Comparison of ENCODE assay signal across 28 mouse cellular contexts in the genomic region with DNA sequence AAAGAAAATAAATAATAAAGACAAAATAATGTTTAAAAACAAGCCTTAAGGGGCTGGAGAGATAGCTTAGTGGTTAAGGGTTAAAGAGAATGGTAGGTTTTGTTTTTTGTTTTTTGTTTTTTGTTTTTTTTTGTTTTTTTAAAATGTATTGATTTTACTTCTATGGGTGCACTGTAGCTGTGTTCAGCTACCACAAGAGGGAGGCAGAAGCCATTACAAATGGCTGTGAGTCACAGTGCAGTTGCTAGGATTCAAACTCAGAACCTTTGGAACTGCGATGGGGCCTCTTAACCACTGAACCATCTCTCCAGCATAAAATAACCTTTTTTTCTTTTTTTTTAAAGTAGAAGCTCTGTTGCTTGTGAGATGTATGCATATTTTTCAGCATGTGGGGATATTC.
A peak's percentile ranks its signal among the peaks of the same experiment; 100 is the strongest.
DNase-seq lines count a peak whose midpoint lies in the region; ATAC-seq and TF ChIP-seq lines count a peak whose summit lies in the region.
"Had no signal": no experiment of that assay in that cellular context is flagged by ENCODE, and none has a peak within 500 bp of the region (broad histone marks: within the 10 kb centered on the region; RNA-seq: fewer than 3 reads in every experiment).

No protein-coding gene starts in this region.

- TF ChIP-seq CTCF in forebrain, postnatal 0 days (IDR thresholded peaks at IDR 0.05; ENCODE audit: low read depth), result peak; percentile 47
- peak; percentile 35 for TF ChIP-seq CTCF in left cerebral cortex, adult 2 months (IDR thresholded peaks at IDR 0.05)
- peak in 1 of 3 experiments; percentile 4; a peak in 1 of 6 replicates for TF ChIP-seq CTCF in MEL (IDR thresholded peaks at IDR 0.05 in 2 of 3, conservative IDR thresholded peaks at IDR 0.05 in 1 of 3; ENCODE audit: control insufficient read depth in 1 of 3, insufficient read depth in 1 of 3, low read depth in 2 of 3, low read length in 3 of 3, poor library complexity in 1 of 3, severe bottlenecking in 1 of 3)
- TF ChIP-seq CTCF in stomach, postnatal 0 days (IDR thresholded peaks at IDR 0.05; ENCODE audit: low read depth), result peak; percentile 44

- no peak overlapping the region for H3K27ac ChIP-seq in forebrain, postnatal 0 days (ENCODE audit: low read depth, low read length)
- no peak overlapping the region for H3K27ac ChIP-seq in forebrain, embryonic 15.5 days (replicated peaks)
- H3K27ac ChIP-seq in left cerebral cortex, adult 2 months, result no peak overlapping the region
- no peak overlapping the region for H3K27ac ChIP-seq in MEL (ENCODE audit: control insufficient read depth, low read depth, low read length)
- no peak overlapping the region for H3K27ac ChIP-seq in stomach, postnatal 0 days (replicated peaks)
- H3K27ac ChIP-seq: hindbrain, embryonic 12.5 days; kidney, embryonic 15.5 days; limb, embryonic 12.5 days; macrophage; neural tube, embryonic 15.5 days; stomach, embryonic 15.5 days had no signal

- no peak overlapping the region for H3K9ac ChIP-seq in forebrain, postnatal 0 days
- no peak overlapping the region for H3K9ac ChIP-seq in forebrain, embryonic 15.5 days (replicated peaks)
- H3K9ac ChIP-seq in MEL (ENCODE audit: control insufficient read depth, low read depth, low read length, poor library complexity, severe bottlenecking), result no peak overlapping the region
- H3K9ac ChIP-seq in stomach, postnatal 0 days (ENCODE audit: low read length), result no peak overlapping the region
- H3K9ac ChIP-seq: hindbrain, embryonic 12.5 days; kidney, embryonic 15.5 days; limb, embryonic 12.5 days; neural tube, embryonic 15.5 days; stomach, embryonic 15.5 days had no signal

- WGBS in forebrain, postnatal 0 days, result 94% methylated on average over 1 of the region's 1 CpGs
- WGBS in forebrain, embryonic 15.5 days, result 94% methylated on average over 1 of the region's 1 CpGs
- WGBS in stomach, postnatal 0 days, result 97% methylated on average over 1 of the region's 1 CpGs

- TF ChIP-seq EP300 in MEL (IDR thresholded peaks at IDR 0.05; ENCODE audit: low read depth in 1 of 2, low read length in 2 of 2), result no peak
- TF ChIP-seq EP300 in stomach, postnatal 0 days (optimal IDR thresholded peaks at IDR 0.05), result no peak

- no peaks in the 10 kb centered on the region for H3K79me2 ChIP-seq in MEL (ENCODE audit: control insufficient read depth, insufficient read depth, low read length, poor library complexity)

- H3K4me2 ChIP-seq in forebrain, postnatal 0 days (ENCODE audit: low read depth), result no peak overlapping the region
- H3K4me2 ChIP-seq in forebrain, embryonic 15.5 days (replicated peaks), result no peak overlapping the region
- no peak overlapping the region for H3K4me2 ChIP-seq in stomach, postnatal 0 days (replicated peaks; ENCODE audit: low read depth)
- H3K4me2 ChIP-seq: heart, embryonic 11.5 days; hindbrain, embryonic 12.5 days; kidney, embryonic 15.5 days; limb, embryonic 12.5 days; neural tube, embryonic 15.5 days; stomach, embryonic 15.5 days had no signal

- no peaks in the 10 kb centered on the region for H3K4me1 ChIP-seq in forebrain, postnatal 0 days (ENCODE audit: insufficient read depth)
- no peaks in the 10 kb centered on the region for H3K4me1 ChIP-seq in forebrain, embryonic 15.5 days
- no peaks in the 10 kb centered on the region for H3K4me1 ChIP-seq in MEL (ENCODE audit: control insufficient read depth in 1 of 2, insufficient read depth in 2 of 2, low read length in 2 of 2)
- no peaks in the 10 kb centered on the region for H3K4me1 ChIP-seq in stomach, postnatal 0 days (replicated peaks; ENCODE audit: control insufficient read depth, insufficient read depth)
- H3K4me1 ChIP-seq: hindbrain, embryonic 12.5 days; kidney, embryonic 15.5 days; limb, embryonic 12.5 days; neural tube, embryonic 15.5 days; stomach, embryonic 15.5 days had no signal

- H3K4me3 ChIP-seq in forebrain, postnatal 0 days (ENCODE audit: low read depth, low read length), result no peak overlapping the region
- no peak overlapping the region for H3K4me3 ChIP-seq in forebrain, embryonic 15.5 days
- H3K4me3 ChIP-seq in left cerebral cortex, adult 2 months, result no peak overlapping the region
- H3K4me3 ChIP-seq in MEL (ENCODE audit: control insufficient read depth in 1 of 2, insufficient read depth in 1 of 2, low read depth in 2 of 2, low read length in 2 of 2), result no peak overlapping the region
- H3K4me3 ChIP-seq in stomach, postnatal 0 days (ENCODE audit: low read depth, low read length), result no peak overlapping the region
- H3K4me3 ChIP-seq: erythroblast, embryonic 14.5 days; hindbrain, embryonic 12.5 days; kidney, embryonic 15.5 days; limb, embryonic 12.5 days; neural tube, embryonic 15.5 days; stomach, embryonic 15.5 days had no signal

- H3K27me3 ChIP-seq in forebrain, postnatal 0 days (ENCODE audit: insufficient read depth, low read length), result no peaks in the 10 kb centered on the region
- H3K27me3 ChIP-seq in forebrain, embryonic 15.5 days, result no peaks in the 10 kb centered on the region
- no peaks in the 10 kb centered on the region; a peak in 1 of 4 replicates for H3K27me3 ChIP-seq in MEL (ENCODE audit: control insufficient read depth in 1 of 2, insufficient read depth in 2 of 2, low read length in 2 of 2)
- no peaks in the 10 kb centered on the region for H3K27me3 ChIP-seq in stomach, postnatal 0 days (ENCODE audit: control insufficient read depth, insufficient read depth, low read length)
- H3K27me3 ChIP-seq: hindbrain, embryonic 12.5 days; kidney, embryonic 15.5 days; limb, embryonic 12.5 days; neural tube, embryonic 15.5 days; stomach, embryonic 15.5 days had no signal

- no peak for TF ChIP-seq POLR2A in MEL (IDR thresholded peaks at IDR 0.05; ENCODE audit: control insufficient read depth in 1 of 2, insufficient read depth in 1 of 2, low read depth in 1 of 2, low read length in 2 of 2, poor library complexity in 1 of 2)

- ATAC-seq in forebrain, postnatal 0 days, result no peak
- ATAC-seq in forebrain, embryonic 15.5 days (replicated peaks), result no peak
- ATAC-seq in stomach, postnatal 0 days (ENCODE audit: low FRiP score, low TSS enrichment), result no peak

- intact Hi-C loops in left cerebral cortex, adult 2 months (cut with DNase I), result no loop called here
- intact Hi-C loops in left cerebral cortex, postnatal 36 days (cut with DNase I), result no loop called here

- H3K36me3 ChIP-seq in forebrain, postnatal 0 days (ENCODE audit: insufficient read depth), result no peaks in the 10 kb centered on the region
- no peaks in the 10 kb centered on the region for H3K36me3 ChIP-seq in forebrain, embryonic 15.5 days
- no peaks in the 10 kb centered on the region for H3K36me3 ChIP-seq in MEL (ENCODE audit: control insufficient read depth in 1 of 2, insufficient read depth in 2 of 2, low read length in 2 of 2)
- H3K36me3 ChIP-seq in stomach, postnatal 0 days (ENCODE audit: control insufficient read depth, insufficient read depth, low read length), result no peaks in the 10 kb centered on the region
- H3K36me3 ChIP-seq: hindbrain, embryonic 12.5 days; kidney, embryonic 15.5 days; limb, embryonic 12.5 days; neural tube, embryonic 15.5 days; stomach, embryonic 15.5 days had no signal

- peak; percentile 3; the same call in 1 of the 2 replicates for TF ChIP-seq RAD21 in MEL (IDR thresholded peaks at IDR 0.05; ENCODE audit: low read depth, low read length)

- H3K9me3 ChIP-seq in forebrain, postnatal 0 days (ENCODE audit: low read length), result no peaks in the 10 kb centered on the region
- no peaks in the 10 kb centered on the region for H3K9me3 ChIP-seq in forebrain, embryonic 15.5 days
- no peaks in the 10 kb centered on the region for H3K9me3 ChIP-seq in MEL (replicated peaks; ENCODE audit: insufficient read depth, low read length)
- H3K9me3 ChIP-seq in stomach, postnatal 0 days (ENCODE audit: control insufficient read depth, low read length), result no peaks in the 10 kb centered on the region
- H3K9me3 ChIP-seq: hindbrain, embryonic 12.5 days; kidney, embryonic 15.5 days; limb, embryonic 12.5 days; neural tube, embryonic 15.5 days; stomach, embryonic 15.5 days had no signal

- peak; percentile 2 for DNase-seq in forebrain, postnatal 0 days
- DNase-seq in left cerebral cortex, adult 2 months (ENCODE audit: extremely low spot score in 1 of 2, low spot score in 2 of 2), result no peak
- DNase-seq in left cerebral cortex, postnatal 36 days (ENCODE audit: low spot score in 2 of 2), result no peak
- no peak for DNase-seq in MEL (ENCODE audit: low read depth, low spot score)
- no peak for DNase-seq in stomach, postnatal 0 days (ENCODE audit: low spot score)
- no peak for DNase-seq in spleen, postnatal 14 days (ENCODE audit: low spot score in 2 of 2)
- DNase-seq: adrenal gland, postnatal 14 days; cerebellum, adult 18-20 months; cerebellum, postnatal 10 days; gastrocnemius, postnatal 10 days; heart, adult 11 months; heart, postnatal 36 days; kidney, adult 18-20 months; kidney, postnatal 4 days; layer of hippocampus, adult 9-11 months; midbrain, embryonic 14.5 days; retina, postnatal 1 day; right cerebral cortex, postnatal 14 days; thymus, postnatal 14 days had no signal

TF ChIP-seq in MEL, 35 proteins besides CTCF, POLR2A, EP300 and RAD21:
- TF ChIP-seq NELFE (IDR thresholded peaks at IDR 0.05; ENCODE audit: low read depth, low read length) (no peak), UBTF (IDR thresholded peaks at IDR 0.05; ENCODE audit: borderline replicate concordance, insufficient read depth, low read depth, low read length) (no peak), MYB (IDR thresholded peaks at IDR 0.05; ENCODE audit: low read depth, low read length) (no peak), MAZ (IDR thresholded peaks at IDR 0.05; ENCODE audit: low read depth, low read length) (no peak), TCF12 (IDR thresholded peaks at IDR 0.05; ENCODE audit: low read depth, low read length) (no peak), JUND (IDR thresholded peaks at IDR 0.05; ENCODE audit: low read depth, low read length) (no peak), HCFC1 (IDR thresholded peaks at IDR 0.05; ENCODE audit: low read depth, low read length) (no peak), ZC3H11A (IDR thresholded peaks at IDR 0.05; ENCODE audit: low read depth, low read length) (no peak), RCOR1 (IDR thresholded peaks at IDR 0.05; ENCODE audit: low read depth, low read length) (no peak), POLR2AphosphoS5 (IDR thresholded peaks at IDR 0.05; ENCODE audit: borderline replicate concordance, low read depth, low read length) (no peak), GATA1 (IDR thresholded peaks at IDR 0.05; ENCODE audit: low read depth, low read length) (no peak), SMC3 (IDR thresholded peaks at IDR 0.05; ENCODE audit: low read depth, low read length) (no peak), GABPA (IDR thresholded peaks at IDR 0.05; ENCODE audit: low read depth, low read length) (no peak), CHD2 (IDR thresholded peaks at IDR 0.05; ENCODE audit: low read length) (no peak)
